Mouse (Mus musculus): ENCODE measurements around the gene Yy1.
A peak's percentile ranks its signal among the peaks of the same experiment; 100 is the strongest.
"Not testable (repeated sequence)": the region's sequence is repeated elsewhere in the genome, so short reads cannot be mapped to it uniquely, and the experiment has no call there.

Gene Yy1

DNA sequence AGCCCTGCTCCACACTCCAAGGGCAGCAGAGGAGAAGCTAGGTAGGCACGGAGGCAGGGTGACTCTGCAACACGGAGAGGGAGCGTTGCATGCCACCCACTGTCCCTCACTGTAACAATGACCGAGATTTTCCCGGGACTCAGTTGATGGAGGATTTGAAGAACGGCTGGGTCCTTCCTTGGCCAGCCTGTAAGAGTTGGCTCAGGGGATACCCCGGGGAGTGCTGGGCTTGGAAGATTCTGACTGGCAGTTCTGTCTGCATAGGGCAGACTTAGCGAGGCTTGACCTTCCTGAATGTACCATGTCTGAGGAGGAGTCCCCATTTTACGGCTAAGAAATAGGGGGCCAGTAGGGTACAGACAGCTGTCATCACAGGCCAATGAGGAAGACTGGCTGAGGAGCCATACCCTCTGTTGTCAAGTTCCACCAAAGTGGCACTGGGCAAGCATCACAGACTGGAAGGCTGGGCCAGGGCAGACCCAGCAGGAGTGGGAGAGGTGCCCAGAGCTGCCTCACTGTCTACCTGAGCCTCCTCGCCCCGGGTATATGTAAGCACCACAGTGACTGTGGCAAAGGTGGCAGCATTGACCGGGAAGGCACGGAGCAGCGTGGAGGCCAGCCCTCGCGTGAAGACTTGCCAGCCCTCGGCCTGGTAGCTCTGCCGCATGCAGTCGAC, 33.6 kb downstream of the Yy1 start:
- no peak for DNase-seq (ENCODE audit: low spot score in 2 of 2)

DNA sequence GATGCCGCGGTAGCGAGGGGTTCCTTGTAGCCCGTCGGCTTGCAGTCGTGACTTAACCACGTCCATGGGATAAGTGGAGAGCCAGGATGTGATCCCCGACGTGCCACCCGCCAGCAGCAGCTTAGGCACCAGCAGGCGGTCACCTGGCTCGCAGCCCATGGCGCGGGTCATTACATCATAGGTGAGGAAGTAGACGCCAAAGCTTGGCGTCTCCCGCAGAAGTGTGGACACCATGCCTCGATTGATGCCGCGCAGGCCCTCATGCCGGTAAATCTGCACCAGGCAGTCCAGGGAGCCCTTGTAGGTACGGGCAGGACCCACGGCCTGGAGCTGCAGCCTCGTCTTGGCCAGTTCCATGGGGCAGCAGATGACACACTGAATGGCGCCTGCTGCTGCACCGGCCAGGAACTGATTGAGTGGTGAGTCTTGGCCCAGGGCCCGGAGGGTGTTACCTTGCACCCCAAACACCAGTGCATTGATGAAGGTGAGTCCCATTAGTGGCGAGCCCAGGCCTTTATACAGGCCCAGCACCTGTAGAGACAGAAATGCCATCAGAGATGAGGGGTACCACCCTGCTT, 34.3 kb downstream of the Yy1 start:
- DNase-seq (ENCODE audit: low spot score in 2 of 2), result no peak

DNA sequence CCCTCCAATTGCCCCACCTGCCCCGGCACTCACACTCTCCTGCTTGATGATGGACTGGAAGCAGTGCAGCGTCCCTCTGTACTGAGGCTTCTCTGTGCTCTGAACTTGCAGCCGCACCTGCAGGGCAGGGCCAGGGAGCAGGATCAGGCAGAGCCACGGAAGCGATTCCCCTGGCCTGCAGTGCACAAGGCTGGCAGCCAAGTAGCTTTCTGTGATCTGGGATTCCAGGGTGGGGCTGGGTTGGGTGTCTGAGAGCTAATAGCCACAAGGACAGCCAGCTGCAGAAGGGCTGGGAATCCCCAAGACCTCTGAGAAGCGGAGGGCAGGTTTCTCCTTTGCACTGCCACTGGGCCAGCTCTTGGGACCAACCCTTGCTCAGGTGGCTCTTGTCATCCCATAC, 34.9 kb downstream of the Yy1 start:
- DNase-seq (ENCODE audit: low spot score in 2 of 2), result no peak

DNA sequence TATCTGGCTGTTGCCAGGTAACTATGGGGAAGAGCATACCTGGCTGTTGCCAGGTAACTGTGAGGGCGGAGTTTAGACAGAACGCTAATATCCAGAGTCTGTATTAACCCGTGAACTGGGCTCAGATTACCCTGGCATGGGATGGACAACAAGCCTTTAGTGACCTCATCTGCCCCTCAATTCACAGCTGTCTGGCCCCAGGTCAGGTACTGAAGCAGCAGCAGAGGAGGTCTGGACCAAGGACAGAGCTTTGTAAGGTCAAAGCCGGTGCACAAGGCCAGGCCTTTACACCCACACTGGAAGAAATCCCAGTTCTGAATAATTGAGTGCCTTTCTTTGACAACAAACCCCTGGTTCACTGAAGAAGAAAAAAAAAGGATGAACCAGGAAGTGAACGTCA, 36.9 kb downstream of the Yy1 start:
- no peak for DNase-seq (ENCODE audit: low spot score in 2 of 2)

DNA sequence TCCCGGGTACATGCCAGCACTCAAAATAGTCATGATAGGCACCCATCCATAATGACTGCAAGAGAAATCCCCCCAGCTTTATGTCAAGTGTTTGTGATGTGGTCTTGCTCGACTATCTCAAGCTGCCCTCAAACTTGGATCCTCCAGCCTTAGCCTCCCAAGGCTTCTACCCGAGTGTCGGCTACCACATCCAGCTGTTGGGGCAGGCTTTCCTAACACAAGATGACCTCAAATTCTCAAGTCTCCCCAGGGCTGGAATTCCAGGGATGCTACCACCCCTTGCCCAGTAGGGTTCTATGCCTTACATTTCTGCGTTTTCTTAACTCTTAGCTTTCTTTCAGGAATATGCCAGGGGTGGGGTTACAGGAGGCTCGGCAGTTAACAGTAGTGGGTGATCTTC, 37.6 kb downstream of the Yy1 start:
- no peak for DNase-seq (ENCODE audit: low spot score in 2 of 2)

DNA sequence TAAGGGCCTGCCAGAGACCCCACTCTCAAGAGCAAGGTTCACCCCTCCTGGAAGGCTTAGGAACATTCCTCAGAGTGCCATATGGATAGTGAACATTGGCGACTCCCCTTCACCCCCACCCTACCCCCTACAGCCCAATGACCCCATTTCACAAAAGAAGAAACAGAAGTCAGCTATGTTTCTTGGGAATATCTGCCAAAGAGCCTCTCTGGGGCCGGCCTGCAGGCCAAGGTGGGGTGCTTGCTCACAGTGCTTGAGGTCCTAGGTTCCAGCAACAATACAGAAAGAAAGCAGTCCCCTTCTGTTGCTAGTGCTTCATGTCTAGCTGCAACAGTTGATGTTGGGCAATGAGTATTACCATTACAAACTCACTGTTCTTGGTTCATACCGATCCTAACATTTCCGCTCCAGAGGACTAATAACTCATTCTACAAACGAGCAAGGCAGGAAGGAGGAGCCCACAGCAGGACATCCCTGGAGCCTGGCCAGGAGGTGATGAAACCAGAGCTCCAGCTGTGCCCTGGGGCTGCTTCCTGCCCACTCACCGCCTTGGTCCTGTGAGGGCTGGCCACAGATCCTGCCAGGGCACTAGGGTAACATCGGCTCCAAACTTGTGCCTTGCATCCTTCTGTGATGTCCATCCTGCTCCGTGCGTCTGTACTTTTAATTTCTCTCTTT, 39.3 kb downstream of the Yy1 start:
- no peak for DNase-seq (ENCODE audit: low spot score in 2 of 2)

DNA sequence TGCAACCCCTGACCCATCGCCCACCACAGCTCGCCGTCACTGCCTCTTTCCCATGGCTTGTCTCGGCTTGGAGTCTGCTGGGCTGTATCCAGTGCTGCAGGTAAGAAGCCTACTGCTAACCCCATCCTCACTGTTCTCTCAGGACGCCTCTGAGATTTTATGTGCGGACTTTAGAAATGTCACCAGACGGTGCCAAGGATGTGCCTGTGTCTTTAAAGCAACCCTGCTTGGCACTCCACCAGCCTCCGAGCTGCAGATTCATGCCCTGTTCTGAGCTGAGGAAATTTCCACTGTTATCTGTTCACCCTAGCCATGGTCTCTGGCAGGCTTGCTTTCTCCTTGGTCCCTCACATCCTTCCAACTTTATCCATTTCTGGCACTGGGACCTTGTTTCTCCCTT, 40.1 kb downstream of the Yy1 start:
- no peak for DNase-seq (ENCODE audit: low spot score in 2 of 2)

DNA sequence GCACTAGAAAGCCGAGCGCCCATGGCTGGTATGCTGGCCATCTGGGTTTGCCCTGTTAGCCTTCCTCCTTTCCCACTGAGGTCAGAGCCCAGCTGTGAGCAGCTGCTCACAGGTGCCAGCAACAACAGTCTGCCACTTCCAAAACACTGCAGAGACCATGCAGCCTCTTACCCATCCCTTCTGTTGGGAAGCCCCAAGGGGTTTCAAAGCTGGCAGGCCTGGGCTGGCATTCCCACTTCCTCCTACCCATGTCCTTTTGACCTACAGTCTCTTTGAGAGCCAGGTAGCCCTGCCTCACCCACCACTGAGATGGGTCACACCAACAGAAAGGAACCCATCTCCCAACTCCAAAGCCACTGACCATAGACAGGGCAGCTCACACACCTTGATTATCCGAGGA, 40.6 kb downstream of the Yy1 start:
- no peak for DNase-seq (ENCODE audit: low spot score in 2 of 2)

DNA sequence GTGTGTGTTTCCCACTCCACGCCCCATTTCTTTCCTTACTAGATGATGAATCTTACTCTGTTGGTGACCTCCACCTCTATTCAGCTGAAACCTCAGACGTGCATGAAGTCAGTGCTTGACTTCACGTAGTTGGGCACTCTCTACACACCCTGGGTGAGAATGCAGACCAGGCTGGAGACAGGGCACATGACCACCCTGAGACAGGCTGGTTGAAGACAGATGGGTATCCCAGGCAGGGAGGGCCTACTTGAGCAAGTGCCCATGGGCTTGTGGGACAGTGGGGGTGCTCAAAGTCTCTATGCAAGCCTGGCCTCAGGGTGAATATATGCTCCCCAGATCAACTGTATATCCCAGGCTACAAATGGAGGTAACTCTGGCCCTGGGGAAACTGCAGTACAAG, 41.6 kb downstream of the Yy1 start:
- DNase-seq (ENCODE audit: low spot score in 2 of 2), result no peak

DNA sequence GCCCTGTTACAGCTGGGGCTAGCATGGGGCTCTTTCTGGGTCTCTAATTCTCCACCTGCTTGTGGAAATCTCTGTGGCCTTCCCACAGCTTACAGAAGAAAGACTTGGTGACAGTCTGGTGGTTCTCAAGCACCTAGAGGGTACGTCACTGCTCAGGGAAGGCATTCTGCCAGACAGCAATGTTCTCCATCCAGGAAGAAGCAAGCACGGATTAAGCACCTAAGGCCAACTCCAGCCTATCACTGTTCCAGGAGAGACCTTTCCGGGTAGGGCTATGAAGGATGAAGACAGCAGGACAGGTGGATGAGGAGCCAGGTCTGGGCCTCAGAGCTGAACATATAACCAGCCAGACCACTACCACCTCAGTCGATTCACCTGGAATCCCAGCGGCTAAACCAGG, 42.0 kb downstream of the Yy1 start:
- no peak for DNase-seq (ENCODE audit: low spot score in 2 of 2)

DNA sequence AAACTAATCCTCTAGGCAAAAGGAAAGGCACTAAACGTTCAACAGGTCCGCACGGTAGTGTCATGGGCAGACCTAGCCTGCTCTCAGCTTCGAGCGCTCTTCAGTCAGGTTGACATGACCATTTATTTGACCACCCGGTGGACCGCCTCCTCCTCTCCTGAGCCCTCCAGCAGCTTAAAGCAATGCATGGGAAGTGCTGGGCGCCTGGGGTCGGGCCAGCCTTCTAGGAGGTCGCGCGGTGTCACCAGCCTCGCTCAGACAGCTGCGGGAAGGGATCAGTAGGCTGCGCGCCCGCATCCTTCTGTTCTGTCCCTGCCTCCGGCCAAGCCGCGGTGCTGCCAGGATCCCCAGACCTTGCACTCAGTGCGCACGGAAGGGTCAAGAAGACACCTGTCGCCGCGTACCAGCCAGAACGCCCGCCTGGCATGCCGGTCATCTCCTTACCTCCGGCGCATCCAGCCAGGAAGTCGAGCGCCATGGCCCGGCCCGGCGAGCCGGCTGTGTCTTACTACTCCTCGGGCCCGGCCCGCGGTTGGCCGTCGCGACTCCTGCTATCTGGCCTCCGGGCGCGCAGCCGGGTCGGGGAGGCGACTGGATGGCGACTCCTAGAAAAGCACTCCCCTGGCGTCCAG, 42.6 kb downstream of the Yy1 start:
- no peak for DNase-seq (ENCODE audit: low spot score in 2 of 2)

DNA sequence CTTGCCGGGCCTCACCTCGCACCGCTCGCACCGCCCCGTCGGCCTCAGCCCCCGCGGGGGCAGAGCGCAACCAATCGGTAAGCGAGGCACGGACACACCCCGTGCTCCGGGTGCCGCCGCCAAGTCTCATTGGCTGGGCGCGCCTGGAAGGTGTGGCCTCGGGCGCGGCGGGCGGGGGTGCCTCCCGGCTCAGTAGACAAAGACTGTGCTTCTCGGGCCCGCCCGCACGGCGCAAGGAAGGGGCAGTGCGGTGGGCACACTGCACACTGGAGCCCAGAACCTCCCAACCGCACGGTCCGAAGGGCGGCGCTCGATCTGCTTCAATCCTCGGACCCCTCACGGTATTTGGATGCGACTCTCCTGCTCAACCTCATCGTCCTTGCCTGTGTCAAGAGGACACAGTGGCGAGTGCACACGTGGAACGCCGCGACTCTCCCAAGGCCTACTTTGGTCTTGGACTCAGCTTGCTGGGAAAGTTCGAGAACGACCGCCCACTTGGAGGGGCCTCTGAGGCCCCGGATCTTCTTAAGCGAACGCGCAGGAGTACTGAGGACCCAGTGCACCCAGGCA, 43.2 kb downstream of the Yy1 start, which contains the start of the genes Slc25a29 and Slc25a47:
Slc25a29 (minus strand) TSS at position 44 of the 570 bp plus-strand sequence.
Slc25a47 (plus strand) TSS at position 207 of the 570 bp plus-strand sequence.
- DNase-seq (ENCODE audit: low spot score in 2 of 2), result peak; percentile 97 to 98

DNA sequence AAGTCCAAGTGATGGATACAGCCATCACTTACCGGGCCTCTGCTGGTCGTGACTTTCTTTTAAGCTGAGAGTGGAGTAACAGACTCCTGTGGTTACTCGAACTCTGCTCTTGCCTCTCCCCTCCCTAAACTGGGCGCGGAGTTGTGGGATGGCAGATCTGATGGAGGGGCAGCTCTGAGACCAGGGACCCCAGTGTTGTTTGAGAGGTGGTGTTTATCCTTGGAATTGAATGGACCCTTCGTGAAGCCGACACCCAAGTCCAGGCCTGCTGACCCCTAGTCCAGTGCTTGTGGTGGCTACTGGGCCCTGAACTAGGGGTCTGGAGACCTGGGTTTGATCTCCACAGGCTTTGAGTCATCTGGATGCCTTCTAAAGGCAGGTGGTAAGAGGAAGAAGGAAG, 43.9 kb downstream of the Yy1 start:
- DNase-seq (ENCODE audit: low spot score in 2 of 2), result no peak

DNA sequence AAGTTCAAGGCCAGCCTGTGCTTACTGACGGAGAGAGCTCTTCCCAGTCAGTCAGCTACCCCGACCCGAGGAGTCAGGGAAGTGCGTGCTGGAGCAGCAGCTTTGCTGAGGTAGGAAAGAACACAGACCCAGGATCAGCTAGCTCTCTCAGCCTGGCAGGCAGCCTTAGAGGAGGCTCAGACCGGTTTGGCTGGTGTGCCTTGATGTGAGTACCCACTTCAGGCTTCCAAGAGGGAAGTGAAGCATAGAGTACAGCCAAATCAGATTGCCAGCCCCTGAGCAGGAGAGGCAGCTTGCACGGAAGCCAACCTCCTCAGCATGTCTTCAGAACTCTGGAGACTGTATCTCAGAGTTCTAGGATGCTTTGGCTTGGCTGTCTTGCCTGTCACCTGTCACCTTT, 48.4 kb downstream of the Yy1 start:
- DNase-seq (ENCODE audit: low spot score in 2 of 2), result no peak

DNA sequence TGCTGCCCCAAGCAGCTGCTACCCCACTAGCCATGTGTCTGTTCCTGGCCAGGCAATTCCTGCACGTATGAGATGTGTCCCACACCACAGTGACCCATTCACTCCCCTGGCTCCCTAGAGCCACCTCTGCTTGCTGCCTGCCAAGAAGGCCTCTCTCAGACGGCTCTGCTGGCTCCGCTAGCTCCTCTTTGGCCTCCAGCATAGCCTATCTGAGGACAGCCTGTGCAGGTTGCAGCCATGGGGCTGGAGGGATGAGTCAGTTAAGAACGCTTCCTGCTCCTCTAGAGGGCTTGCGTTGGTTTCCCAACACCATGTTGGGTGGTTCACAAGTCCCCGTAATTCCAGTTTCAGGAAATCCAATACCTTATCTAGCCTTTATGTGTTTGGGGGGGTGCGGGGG, 49.9 kb downstream of the Yy1 start:
- DNase-seq (ENCODE audit: low spot score in 2 of 2), result no peak

DNA sequence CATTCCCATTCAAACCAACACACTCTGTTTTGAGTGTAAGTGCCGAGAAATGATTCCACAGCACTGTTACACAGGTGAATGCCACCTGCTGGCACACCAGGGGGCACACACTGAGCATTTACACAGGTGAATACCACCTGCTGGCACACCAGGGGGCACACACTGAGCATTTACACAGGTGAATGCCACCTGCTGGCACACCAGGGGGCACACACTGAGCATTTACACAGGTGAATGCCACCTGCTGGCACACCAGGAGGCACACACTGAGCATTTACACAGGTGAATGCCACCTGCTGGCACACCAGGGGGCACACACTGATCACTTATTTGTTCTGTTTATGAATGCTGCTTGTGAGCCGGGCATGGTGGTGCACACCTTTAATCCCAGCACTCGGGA, 55.3 kb downstream of the Yy1 start:
- DNase-seq (ENCODE audit: low spot score in 2 of 2), result not testable (repeated sequence)

DNA sequence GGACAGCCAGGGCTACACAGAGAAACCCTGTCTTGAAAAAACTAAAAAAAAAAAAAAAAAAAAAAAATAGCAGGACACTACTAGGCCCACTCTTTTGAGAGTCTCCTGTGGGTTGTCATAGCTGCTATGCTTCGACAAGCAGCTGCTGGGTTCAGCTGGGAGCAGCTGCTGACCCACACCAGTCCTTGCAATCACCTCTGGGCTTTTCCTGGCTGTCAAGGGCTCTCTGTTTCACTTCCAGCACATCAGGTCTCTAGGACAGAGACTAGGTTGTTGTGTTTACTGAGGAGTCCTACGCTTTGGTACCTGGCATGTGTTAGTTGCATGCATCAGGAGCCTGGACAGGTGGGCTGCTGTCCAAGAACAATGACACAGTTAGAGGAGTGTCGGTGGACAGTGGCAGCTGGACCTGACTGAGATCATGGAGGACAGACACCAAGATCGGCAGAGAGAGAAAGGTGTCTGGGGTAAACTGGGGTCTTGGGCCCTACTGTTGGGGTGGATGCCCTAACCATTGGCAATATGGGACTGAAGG, 56.8 kb downstream of the Yy1 start:
- peak in 1 of 2 experiments; percentile 33 for DNase-seq (ENCODE audit: low spot score in 2 of 2)

DNA sequence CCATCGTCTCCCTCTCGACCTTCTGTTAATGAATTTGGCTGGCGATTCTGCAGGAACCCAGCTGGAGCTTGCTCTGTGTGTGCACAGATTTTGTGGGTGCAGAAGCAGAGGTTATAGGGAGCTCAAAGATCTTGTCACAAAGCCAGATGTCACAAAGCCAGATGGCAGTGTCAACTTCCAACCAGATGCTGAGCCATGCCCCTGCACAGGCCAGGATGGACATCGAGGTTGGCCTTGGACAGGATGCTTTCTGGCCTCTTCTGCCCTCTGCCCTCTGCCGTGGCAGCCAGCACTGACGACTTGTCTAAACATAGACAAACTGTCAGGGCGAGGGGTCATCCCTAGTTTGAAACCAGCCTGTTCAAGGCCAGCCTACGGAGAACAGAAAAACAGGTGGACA, 57.4 kb downstream of the Yy1 start:
- DNase-seq (ENCODE audit: low spot score in 2 of 2), result no peak

DNA sequence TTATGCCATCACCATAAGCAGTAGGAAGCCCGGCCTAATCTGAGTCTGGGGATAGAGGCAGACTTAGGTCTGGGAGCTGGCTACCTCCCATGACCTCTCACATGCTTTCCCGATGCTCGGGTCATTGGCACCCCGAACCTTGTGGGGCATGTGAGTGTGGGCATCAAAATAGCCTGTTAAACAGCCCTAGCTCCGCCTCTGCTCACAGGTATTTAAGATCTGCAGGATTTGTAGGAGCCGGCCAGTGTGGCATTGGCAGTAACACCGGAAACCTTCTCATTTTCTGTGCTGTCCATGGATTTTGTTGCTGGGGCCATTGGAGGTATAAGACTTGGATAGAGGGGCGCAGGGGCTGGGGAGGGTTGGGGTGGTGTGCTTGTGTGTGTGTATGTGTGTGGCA, 58.1 kb downstream of the Yy1 start:
- no peak for DNase-seq (ENCODE audit: low spot score in 2 of 2)

DNA sequence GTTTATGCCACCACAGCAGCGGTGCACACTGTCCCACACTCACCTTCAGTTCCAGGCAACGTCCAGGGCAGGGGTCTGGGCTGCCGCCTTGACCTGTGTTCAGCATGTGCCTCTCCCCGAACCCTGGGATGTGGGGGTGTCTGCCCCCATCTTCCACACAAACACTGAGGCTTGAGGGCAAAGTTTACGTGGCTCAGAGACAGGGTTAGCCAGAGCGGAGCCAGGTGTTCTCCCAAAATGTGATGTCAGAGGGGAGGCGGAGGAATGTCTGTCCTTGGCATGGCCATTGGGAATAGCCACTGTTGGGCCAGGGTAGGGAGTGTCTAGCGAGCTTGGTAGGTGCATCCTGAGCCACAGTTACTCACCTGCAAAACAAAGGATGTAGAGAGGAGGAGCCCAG, 60.0 kb downstream of the Yy1 start:
- DNase-seq (ENCODE audit: low spot score in 2 of 2), result no peak

DNA sequence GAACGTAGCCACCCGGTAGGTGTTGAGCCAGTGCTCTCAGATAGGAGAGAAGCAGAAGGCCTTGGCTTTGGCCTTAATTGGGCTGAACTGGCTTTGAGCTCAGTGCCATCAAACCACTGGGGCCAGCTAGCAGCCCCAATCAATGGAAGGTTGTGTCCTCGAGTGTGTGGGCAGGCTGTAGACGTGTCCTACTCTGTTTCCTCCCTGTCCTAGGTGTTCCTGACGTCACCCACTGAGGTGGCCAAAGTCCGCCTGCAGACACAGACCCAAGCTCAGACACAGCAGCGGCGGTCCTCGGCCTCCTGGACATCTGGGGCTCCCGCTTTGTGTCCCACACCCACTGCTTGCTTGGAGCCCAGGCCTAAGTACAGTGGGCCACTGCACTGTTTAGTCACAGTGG, 62.3 kb downstream of the Yy1 start:
- DNase-seq (ENCODE audit: low spot score in 2 of 2), result no peak

DNA sequence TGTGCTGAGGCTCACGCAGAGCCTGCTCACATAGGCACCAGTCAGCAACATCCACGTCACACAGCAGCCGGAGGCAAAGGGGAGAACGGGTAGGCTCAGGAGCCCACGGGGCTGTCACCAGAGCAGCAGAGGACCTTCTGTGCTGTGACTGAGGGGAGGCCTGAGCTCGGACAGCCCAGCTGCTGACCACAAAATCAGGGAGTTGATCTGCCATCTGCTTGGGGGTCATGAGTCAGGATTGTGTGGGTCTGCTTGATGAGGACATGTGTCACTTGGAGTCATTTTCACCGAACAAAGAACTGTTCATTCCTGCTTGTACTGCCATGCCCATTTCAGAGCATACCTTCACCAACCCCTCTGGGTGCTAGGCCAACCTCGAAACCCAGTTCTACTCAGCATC, 63.4 kb downstream of the Yy1 start:
- DNase-seq (ENCODE audit: low spot score in 2 of 2), result no peak
